Comparison of ENCODE assay signal across 21 mouse cellular contexts in the genomic region with DNA sequence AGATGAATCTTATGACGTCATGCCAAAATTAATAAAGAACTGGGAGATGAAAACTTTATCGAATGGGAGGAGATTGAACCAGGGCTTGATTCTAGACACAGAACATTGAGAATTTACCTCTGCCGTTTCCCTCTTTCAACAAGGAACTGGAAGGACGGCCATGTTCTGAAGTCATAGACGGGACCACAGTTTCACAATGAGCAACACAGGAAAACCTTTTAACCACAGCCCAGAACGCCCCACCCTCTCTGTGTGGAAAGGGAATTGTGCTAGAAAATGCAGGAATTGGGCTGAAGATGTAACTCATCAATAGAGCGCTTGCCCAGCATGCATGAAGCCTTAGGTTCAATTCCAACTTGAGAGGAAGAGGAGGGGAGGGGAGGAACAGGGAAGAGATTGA.
"Had no signal": no experiment of that assay in that cellular context is flagged by ENCODE, and none has a peak within 500 bp of the region (broad histone marks: within the 10 kb centered on the region; RNA-seq: fewer than 3 reads in every experiment).

No protein-coding gene starts in this region.

- H3K4me2 ChIP-seq: liver, embryonic 13.5 days; liver, embryonic 15.5 days; lung, embryonic 15.5 days; midbrain, embryonic 12.5 days; neural tube, embryonic 13.5 days; neural tube, embryonic 15.5 days; stomach, embryonic 15.5 days had no signal

- H3K9ac ChIP-seq: liver, embryonic 13.5 days; liver, embryonic 15.5 days; liver, postnatal 0 days; lung, embryonic 15.5 days; midbrain, embryonic 12.5 days; neural tube, embryonic 13.5 days; neural tube, embryonic 15.5 days; stomach, embryonic 15.5 days had no signal

- H3K9me3 ChIP-seq: liver, embryonic 13.5 days; liver, embryonic 15.5 days; lung, embryonic 15.5 days; megakaryocyte, embryonic 14.5 days; midbrain, embryonic 12.5 days; neural tube, embryonic 13.5 days; neural tube, embryonic 15.5 days; stomach, embryonic 15.5 days had no signal

- H3K36me3 ChIP-seq: liver, embryonic 13.5 days; liver, embryonic 15.5 days; lung, embryonic 15.5 days; midbrain, embryonic 12.5 days; neural tube, embryonic 13.5 days; neural tube, embryonic 15.5 days; stomach, embryonic 15.5 days had no signal

- H3K4me1 ChIP-seq: liver, embryonic 13.5 days; liver, embryonic 15.5 days; lung, embryonic 15.5 days; midbrain, embryonic 12.5 days; neural tube, embryonic 13.5 days; neural tube, embryonic 15.5 days; stomach, embryonic 15.5 days had no signal

- H3K27ac ChIP-seq: liver, embryonic 13.5 days; liver, embryonic 15.5 days; lung, embryonic 15.5 days; macrophage; midbrain, embryonic 12.5 days; neural tube, embryonic 13.5 days; neural tube, embryonic 15.5 days; stomach, embryonic 15.5 days; stomach, postnatal 0 days had no signal

- DNase-seq: liver, embryonic 13.5 days; liver, postnatal 0 days; lung, adult 2 months; lung, postnatal 14 days; midbrain, embryonic 14.5 days; right cerebral cortex, postnatal 14 days; thymus, adult 2 months; thymus, postnatal 25 days; thymus, postnatal 4 days had no signal

- H3K4me3 ChIP-seq: liver, embryonic 13.5 days; liver, embryonic 15.5 days; lung, embryonic 15.5 days; megakaryocyte, embryonic 14.5 days; midbrain, embryonic 12.5 days; myocyte; neural tube, embryonic 13.5 days; neural tube, embryonic 15.5 days; stomach, embryonic 15.5 days had no signal

- ATAC-seq: liver, postnatal 0 days; lung, postnatal 0 days; midbrain, embryonic 16.5 days had no signal

- H3K27me3 ChIP-seq: stomach, embryonic 15.5 days had no signal
